Mouse (Mus musculus) inflammation-experienced regulatory T-cells, adult 6 months (primary cell): ENCODE data around the gene Tsr3. TPM values are rescaled to one million over a fixed set of nuclear protein-coding genes. Genes with fewer than 3 reads are reported as not detected.
"Not testable (repeated sequence)": the region's sequence is repeated elsewhere in the genome, so short reads cannot be mapped to it uniquely, and the experiment has no call there.

Source experiments
- ATAC-seq: one replicate; pipeline ENCODE4 v1.8.0; 2017
- polyA plus RNA-seq, 3 experiments: library from polyadenylated mRNA; unstranded; fragments of 100-300 nt; shearing (Covaris generic); gene quantifications; one replicate each; pipeline ENCODE4 v1.2.1; 2017

Gene Tsr3
- polyA plus RNA-seq, result 10 to 100 TPM; 30.9 to 35.3 (median 31.4) TPM

DNA sequence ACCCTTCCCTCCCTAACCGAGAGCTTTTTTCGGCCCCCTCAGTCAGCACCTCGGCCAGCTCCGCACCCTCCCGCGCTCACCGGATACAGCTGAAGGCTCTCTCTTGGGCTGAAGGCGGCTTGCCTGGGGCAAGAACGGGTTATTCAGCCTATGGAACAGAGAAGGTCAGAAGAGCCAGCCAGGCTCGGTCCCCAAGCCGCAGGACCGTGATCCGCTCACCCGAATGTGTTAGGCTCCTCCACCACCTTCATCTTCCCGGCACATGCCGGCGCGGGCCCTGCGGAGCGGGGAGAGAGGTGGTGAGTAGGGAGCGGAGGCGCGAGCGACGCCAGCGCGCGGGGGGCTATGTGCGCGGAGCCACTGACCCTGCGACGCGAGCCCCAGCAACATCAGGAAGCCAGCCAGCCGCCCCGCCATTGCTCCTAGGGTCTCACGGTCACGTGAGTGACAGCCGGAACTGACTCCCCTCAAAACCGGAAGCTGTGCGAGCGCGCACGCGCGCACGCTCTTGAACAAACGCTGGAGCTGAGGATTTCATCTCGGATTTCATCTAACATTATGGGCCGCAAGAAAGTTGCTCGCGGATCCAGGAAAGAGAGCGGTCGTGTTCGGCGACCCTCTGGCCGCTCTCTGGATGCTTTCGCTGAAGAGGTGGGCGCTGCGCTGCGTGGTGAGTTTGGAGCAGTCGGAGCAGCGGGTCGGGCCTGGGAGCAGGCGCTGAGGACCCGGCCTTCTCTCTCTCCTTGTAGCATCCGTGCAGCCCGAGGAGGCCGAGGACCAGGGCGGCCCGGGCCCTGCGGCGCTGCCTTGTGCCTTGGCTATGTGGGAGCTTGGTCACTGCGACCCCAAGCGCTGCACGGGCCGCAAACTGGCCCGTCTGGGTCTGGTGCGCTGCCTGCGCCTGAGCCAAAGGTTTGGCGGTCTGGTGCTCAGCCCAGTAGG lies at the start of gene Tsr3, which contains the start of gene Gnptg:
Gene Tsr3, plus strand, starts transcription at position 476 of the 942 bp plus-strand sequence.
Gene Gnptg, minus strand, starts transcription at position 430 of the 942 bp plus-strand sequence.
- ATAC-seq, result peak; percentile 92

DNA sequence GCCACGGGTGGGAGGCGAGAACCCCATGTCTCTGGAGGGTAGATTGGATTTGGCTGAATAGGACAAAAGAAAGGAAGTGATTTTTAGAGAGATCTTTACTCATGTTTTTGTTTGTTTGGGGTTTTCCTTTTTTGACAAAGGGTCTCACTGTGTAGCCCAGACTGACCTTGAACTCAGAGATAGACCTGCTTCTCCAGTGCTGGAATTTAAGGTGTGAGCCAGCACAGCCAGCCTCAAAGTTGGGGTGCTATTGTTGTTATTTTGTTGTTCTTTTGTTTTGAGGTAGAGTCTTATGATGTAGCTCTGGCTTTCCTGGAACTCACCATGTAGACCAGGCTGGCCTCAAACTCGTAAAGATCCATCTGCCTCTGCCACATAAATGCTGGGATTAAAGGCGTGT lies 37.6 kb upstream of the Tsr3 start:
- no peak for ATAC-seq

DNA sequence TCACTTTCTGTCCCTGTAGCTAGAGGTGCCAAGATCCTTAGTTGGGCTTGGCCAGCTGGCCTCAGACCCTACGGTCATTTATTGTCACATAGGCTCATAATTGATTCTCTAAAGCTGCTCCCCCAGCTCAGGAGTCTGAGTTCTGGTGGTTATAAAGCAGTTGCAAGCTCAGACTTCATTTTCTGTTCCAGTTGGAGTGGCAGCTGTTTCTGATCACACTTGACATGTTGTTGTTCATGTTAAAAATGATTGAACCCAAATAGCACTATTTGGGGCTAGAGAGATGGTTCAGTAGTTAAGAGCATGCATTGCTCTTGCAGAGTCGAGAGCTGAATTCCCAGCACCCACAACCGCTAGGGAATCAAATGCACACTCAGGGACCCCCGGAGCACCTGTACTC lies 30.0 kb upstream of the Tsr3 start:
- ATAC-seq, result no peak

DNA sequence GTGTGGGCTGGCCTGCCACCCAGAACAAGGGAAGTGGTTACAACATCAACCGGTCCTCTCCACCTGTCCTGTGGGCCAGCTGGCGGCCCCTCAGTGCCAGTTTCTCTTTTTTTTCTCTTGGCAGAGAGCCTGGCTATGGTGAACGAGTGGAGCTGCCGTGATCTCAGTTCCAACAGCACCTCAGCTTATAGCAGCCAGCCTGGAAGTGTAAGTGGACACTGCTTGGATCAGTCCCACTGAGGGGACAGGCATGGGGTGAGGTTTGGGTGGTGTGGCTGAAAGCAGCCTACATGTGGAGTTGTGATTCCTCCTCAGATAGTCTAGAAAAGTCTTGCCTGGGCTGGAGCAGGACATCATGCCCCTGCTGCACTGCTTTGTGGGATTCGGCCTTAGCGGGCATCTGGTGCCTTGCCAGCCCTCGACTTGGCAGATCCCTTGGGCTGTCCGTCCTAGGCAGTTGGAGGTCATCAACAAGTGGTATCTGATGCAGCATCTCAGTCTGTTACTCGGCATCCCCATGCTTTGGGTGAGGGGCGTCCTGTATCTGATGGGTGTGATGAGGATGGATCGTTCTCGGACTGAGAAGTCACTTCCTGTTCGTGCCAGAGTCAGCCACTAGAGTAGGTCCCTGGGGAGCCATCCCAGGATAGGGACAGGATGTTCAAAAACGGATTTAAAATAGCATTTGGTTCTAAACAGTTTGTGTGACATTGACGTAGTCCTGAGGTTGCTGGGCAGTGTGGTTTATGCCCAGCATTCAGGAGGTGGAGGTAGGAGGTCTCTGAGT lies 29.1 kb upstream of the Tsr3 start:
- ATAC-seq, result no peak

DNA sequence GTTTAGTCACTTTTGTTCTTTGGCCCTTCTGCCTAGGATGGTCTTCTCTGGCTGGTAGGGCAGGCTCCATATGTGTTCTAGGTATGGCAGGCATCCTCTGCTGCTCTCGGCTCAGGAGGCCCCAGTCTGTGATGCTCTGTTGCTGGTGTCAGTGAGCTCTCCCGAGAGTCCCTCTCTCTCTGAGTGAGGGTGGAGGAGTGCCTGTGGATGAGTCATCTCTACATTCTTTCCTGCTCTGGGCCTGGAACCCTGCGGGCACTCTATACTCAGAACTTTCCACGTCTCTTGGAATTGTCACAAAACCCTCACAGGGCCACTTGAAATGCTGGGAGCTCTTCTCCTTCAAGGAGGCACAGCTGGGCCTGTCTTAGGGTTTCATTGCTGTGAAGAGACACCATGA lies 28.3 kb upstream of the Tsr3 start:
- no peak for ATAC-seq

DNA sequence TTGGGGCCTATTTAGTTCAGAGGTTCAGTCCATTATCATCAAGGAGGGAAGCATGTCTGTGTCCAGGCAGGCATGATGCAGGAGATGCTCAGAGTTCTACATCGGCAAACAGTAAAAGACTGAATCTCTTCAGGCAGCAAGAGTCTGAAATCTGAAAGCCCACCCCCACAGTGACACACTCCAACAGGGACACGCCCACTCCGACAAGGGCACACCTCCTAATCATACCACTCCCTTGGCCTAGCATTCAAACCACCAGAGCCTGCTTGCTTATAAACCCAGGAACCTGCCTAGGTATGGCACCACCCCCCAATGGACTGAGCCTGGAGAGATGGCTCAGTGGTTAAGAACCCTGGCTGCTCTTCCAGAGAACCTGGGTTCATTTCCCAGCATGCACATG lies 24.5 kb upstream of the Tsr3 start:
- ATAC-seq, result no peak

DNA sequence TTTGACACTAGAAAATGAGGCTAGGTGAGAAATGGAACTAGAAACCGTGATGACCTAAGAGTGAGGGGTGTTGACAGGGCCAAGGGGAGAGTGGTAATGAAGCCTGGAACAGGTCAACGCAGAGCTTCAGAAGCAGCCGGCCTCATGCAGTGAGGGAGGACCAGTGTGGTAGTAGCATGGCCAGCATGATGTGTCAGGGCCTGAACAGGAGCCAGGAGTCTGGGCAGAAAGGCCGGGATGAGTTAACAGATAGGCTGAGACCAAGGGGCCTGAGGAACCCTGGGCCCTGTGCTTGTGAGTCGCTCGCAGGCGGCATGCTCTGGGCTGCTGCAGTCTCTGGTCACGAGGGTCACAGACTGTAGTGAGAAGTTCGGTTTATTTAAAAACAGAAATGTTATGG lies 21.0 kb upstream of the Tsr3 start:
- ATAC-seq, result no peak

DNA sequence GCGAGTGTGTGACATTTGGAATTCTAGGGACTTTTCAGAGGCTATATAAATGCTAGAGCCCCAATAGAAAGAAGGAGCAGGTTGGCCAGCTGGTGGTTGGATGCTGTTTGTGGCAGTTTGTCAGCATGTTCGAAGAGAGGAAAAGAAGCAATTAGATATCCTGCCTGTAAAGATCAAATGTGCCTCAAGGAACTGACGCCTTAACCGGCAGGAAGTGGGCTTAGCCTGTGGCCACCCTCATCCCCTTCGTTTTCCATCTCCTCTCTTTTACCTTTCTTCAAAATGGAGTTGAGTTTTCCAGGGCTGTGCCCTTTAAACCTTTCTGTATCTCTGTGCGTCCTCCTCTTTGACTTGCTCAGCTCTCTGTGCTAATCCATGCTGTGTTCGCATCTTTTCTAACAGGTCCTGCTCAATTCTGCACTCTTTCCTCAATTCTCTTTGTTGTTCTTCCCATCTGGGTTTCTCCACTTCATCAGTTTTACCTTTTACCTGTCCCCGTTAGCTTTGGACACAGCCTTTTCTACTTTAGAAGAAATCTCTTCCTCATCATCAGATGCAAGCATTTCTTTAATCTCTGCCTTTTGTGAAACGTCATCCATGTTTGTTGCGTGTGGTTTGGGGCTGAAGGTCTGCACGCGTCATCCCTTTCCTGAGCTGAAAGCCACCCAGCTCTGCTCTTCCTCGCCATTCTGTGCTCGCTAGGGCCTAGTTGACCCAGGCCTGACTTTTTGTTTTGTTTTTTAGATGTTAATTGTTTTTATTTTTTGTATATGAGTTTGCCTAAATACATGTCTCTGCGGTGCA lies 20.3 kb upstream of the Tsr3 start:
- peak; percentile 46 for ATAC-seq

DNA sequence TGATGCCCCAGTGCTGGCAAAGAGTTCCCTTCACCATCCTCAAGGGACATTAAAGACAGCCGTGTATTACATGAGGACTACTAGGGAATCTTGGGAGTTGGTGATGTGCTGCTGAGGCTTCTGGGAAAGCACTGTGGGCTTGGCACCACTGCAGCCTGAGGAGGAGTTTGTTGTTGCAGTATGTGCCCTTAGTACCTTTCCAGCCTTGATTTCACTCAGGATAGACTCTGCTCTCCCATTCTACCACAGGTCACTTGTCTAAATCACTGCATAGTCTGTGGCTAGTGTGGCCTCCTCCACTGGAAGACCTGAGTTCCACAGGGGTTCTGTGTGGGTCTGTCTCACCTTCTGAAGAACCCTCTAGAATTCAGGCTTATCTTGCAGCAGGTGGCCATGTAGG lies 19.2 kb upstream of the Tsr3 start:
- ATAC-seq, result no peak

DNA sequence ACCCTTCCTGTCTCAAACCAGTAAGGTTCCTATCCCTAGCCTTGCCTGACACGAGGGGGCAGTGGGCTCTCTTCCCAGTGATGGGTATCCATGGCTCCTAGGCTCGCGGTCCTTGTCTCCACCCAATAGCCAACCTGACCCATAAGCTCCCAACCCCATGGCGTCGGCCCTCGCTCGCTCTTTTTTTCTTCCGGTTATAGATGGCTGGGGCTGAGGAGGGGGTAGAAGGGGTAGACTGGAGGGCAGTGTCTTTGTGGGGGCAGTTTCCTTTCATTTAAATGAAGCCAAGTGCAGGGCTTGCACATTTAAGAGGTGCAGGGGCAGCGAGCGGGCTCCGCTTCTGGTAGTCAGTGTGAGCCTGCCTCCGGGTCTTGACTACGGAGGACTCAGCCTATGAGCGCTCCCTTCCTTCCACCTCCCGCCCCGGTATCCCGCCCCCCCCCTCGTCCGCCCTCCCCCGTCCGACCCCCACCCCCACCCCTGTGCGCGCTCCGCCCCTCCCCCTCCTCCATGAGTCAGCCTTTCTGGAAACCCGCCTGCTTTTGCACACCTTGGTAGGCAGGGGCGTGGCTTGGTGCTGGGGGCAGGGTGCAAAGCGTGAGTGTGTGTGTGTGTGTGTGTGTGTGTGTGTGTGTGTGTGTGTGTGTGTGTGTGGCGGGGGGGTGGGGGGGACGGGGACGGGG lies 18.0 kb upstream of the Tsr3 start:
- peak; percentile 8 for ATAC-seq

DNA sequence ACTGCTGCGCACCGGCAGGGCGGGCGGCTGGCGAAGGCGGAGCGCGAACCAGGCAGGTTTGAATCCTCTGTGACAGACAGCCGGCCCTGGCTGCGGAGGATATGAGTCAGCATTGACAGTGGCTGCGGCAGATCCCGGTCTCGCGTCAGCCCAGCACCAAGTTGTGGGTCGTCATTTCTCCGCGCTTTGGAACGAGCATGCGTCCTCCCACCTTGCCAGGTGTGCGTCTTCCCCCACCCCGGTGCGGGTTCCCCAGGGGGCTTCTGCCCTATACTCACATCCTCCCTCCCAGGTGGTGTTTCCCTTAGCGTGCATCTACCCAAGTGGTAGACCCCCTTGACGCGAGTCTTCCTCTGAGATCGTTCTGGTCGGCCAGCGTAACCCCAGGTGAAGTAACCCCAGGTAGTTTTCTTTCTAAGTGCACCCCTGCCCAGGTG lies 17.4 kb upstream of the Tsr3 start:
- ATAC-seq, result peak; percentile 41

DNA sequence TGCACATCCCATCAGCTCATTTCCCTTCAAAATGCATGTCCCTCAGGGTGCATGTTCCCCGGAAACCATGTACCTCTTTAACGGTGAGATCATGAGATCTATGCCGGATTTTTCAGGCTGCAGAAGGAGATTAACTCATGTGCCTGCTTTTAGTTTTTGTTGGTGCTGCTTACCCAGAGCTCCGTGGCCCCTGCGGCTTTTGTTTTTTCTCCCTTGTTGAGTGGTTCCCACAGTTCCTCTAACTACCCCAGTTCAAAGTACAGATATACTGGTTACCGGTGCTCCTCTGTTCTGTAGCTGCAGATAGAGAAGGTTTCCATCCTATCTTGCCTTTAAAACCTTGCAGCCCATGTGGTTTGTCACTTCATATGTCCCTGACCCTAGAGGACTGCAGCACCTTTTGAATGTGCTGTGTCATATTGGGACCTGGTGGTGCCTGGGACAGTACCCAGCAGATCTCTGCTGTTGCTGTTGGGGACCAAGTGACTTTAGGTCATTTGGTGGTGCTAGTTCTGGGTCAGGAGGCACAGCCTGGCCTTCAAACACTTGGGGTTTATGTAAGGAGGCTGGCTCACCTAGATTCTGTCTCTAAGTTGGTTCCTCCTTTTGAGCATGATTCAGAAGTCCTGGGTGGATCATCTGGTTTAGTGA lies 16.9 kb upstream of the Tsr3 start:
- peak; percentile 2 for ATAC-seq

DNA sequence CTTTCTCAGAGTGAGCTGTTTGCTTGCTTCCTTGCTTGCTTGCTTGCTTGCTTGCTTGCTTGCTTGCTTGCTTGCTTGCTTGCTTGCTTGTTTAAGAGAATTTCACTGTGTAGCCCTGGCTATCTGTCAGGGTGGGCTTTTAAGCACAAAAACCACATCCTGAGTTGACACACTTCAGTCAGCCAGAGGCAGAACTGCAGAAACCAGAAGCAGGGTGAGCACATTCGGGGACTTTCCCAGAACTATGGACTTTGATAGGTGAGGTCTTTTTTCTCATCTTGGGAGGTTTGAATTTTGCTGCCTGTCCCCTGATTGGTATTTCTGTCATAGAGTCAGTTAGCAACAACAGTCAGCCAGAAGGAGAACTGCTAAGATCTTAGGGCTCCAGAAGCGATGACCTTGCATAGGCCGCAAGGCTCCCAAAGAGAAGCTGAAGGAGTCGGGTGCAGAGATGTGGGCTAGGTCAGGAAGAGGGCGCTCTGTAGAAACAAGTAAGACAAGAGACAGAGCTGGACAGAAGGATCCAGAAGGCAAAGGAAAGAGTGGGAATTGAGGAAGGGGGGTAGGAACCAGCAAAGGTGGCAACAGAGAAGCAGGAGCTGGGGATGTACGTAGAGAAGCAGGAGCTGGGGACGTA lies 15.3 kb upstream of the Tsr3 start:
- ATAC-seq, result peak; percentile 86

DNA sequence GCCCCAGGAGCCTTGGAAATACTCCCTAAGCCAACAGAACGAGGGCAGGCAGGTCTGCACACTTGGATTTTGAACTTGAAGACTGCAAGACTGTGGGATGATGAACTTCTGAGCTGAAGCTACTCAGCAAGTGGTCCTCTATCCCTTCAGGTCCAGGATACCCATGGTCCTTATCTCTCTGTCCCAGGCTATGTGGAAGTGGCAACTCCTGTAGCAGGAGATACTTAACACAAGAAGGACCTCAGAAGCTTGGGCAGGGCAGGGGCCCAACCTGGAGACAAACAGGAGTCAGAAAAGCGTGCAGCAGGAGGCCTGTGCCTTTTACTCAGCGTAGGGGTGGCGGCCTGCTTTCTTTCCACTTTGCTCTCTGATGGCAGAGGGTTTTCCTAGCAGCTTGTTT lies 14.3 kb upstream of the Tsr3 start:
- no peak for ATAC-seq

DNA sequence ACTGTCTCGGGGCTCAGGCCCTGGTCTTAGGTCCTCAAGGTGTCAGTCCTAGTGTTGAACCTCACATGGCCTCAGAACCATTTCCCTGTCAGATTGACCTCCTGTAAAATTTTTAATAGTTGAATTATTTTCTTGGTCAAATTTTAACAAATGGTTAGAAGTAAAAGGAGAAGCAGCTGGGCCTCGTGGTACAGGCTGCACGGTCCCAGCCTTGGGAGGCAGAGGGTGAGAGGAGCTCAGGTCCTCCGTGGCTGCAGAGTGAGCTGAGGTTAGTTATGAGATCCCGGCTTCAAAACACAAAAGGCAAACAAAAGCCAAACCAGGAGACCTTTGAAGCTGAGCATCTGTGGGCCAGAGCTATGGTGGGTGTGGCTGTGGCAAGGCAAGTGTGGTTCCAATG lies 12.0 kb upstream of the Tsr3 start:
- ATAC-seq, result no peak

DNA sequence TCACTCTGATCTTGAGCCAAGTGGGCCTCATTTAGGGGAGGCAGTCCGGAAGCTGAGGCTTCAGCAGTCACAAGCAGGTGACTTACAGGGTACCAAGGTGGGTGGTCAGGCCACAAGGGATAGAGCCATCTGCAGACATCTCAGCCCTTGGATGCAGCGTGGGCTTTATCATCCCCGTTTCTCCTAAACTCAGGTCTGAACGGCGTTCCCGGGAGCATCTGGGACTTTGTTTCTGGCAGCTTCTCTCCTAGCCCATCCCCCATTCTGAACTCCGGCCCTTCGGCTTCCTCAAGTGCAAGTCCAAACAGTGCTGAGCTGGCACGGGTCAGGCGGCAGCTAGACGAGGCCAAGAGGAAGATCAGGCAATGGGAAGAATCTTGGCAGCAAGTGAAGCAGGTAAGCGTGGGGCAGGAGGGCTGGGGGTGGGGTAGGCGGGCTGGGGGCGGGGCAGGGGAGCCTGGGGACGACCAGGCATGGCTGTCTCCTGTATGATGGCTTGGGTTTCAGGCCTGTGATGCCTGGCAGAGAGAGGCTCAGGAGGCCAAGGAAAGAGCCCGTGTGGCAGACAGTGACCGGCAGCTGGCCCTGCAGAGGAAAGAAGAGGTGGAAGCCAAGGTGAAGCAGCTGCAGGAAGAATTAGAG lies 9.8 kb upstream of the Tsr3 start:
- ATAC-seq, result not testable (repeated sequence)

DNA sequence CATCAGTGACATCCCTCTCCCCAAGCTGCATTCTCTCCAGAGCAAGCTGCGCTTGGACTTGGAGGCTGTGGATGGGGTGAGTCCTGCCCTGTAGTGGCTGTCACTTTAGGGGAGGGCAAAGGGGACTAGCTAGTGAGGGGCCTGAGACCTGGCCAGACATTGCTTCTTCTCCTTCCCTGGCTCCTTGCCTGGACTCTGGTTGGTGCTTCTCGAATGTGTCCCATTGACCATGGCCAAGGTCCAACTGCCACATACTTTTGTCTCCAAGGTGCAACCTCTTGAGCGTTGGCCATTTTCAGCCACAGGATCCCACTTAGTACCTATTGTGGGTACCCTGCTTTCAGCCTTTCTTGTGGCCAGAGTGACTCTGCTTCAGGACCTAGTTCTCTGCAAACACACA lies 9.3 kb upstream of the Tsr3 start:
- ATAC-seq, result no peak

DNA sequence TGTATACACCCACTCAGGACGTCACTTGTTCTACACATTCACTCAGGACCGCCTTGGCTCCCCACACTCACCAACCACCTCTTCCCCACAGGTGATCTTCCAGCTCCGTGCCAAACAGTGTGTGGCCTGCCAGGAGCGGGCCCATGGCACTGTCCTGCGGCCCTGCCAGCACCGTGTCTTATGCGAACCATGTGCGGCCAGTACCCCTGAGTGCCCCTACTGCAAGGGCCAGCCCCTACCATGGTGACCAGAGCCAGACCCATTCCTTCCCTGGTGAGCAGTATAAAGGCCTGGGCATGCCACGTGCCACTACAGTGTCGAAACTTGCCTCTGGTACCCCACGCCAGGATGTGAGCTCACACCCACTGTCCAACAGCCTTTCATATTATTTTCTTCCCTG lies 8.3 kb upstream of the Tsr3 start:
- ATAC-seq, result not testable (repeated sequence)

DNA sequence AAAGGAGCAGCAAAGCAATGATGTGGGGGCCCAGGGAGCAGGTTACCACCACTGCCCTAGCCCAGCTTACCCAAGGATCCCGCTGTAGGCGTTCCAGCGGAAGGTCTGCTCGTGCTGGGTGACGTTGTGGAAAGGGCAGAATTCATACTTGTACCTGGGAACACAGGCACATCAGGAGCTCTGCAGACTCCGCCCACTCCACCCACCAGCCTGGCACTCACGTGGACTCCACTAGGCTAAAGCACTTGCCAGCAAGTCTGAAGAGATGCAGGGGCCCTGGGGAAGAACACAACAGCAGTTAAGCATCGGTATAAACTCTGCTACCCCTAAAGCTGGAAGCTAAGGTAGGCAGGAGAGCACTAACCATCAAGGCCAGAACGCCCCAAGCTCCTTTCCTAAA lies 4.3 kb upstream of the Tsr3 start:
- no peak for ATAC-seq

DNA sequence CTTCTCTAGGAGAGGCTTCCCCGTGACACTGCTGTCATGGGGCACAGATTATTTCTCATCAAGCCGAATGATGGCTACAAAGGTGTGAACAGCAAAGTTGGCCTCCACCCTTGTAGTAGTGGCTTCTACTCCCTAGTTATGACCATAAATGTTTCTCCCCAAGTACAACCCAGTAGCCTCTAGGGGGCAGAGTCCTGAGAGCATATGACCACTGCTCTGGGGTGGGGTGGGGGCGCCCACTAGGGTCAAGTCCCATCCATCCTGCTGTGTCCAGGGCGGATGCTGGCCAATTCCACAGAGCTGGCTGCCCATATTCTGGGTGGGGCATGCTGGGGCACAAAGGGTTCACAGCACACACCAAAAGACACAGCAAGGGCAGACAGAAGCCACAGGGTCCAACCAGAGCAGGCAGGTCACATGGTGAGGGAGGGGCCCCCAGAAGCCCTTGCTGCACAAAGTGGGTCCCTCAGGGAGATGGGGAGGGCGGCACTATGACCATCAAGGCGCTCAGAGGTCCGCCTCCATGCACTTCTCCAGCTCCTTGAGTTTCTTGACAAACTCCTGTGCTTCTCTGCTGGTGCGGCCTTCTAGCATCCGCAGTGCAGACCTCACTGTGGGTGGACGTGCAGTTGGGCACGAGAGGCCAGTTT lies 3.3 kb downstream of the Tsr3 start:
- no peak for ATAC-seq
